Mouse (Mus musculus): Measurements from ENCODE around the gene Rab40c. TPM values are rescaled to one million over a fixed set of nuclear protein-coding genes. Genes with fewer than 3 reads are reported as not detected.

Rab40c gene
- total and polyA plus RNA-seq, 2 experiments from 2014 or later, result 10.4 to 22.5 TPM

DNA sequence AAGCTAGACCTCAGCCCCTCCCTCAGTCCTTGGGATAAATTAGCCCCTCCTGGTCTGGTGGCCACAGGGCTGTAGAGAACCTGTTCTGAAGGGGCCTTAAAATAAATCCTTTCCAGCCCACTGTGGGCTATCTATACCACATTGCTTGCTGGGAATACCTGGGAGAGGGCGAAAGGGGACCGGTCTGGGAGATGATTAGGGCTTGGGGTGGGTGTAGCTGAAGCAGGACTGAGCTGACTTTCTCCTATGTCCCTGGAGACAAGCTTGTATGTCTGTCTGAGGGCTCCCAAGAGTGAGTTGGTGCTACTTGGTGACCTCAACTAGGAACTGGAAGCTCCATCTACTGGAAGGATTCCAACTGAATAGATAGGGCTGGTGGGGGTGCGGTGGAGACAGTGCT, 42.5 kb downstream of the Rab40c start:
- Histone ChIP-seq H3K4me2 (ENCODE audit: low read depth, low read length) (no peak overlapping the region), H3K4me3 (ENCODE audit: low read depth, low read length) (no peak overlapping the region), H3K36me3 (replicated peaks; ENCODE audit: control insufficient read depth, insufficient read depth, low read length) (0 out of 2 replicates have a peak, but pooled peaks cover 3% of the 10 kb centered on the region), H3K27ac (ENCODE audit: low read depth) (no peak overlapping the region), H3K27me3 (ENCODE audit: control insufficient read depth, insufficient read depth, low read length) (no peaks in the 10 kb centered on the region), H3K9me3 (replicated peaks; ENCODE audit: control insufficient read depth, low read length) (no peaks in the 10 kb centered on the region), H3K9ac (replicated peaks; ENCODE audit: low read depth, low read length) (no peak overlapping the region), H3K4me1 (ENCODE audit: control insufficient read depth, insufficient read depth) (peaks cover 18% of the 10 kb centered on the region; the same call in 1 of the 2 replicates)
- DNase-seq (ENCODE audit: low spot score), result no peak
- WGBS, result 59% methylated on average over 3 of the region's 3 CpGs
- no peak for TF ChIP-seq EP300 (IDR thresholded peaks at IDR 0.05; ENCODE audit: low read depth)
- no peak for TF ChIP-seq CTCF (IDR thresholded peaks at IDR 0.05; ENCODE audit: low read depth)
- no peak for ATAC-seq (ENCODE audit: insufficient read depth, low read depth)

GRCm38 (mm10) chr17:25876347-25876915, 43.1 kb downstream of the Rab40c start:
- ATAC-seq (ENCODE audit: insufficient read depth, low read depth), result no peak
- TF ChIP-seq CTCF (IDR thresholded peaks at IDR 0.05; ENCODE audit: low read depth), result no peak
- TF ChIP-seq EP300 (IDR thresholded peaks at IDR 0.05; ENCODE audit: low read depth), result no peak
- no peak overlapping the region for H3K9ac ChIP-seq (replicated peaks; ENCODE audit: low read depth, low read length)

DNA sequence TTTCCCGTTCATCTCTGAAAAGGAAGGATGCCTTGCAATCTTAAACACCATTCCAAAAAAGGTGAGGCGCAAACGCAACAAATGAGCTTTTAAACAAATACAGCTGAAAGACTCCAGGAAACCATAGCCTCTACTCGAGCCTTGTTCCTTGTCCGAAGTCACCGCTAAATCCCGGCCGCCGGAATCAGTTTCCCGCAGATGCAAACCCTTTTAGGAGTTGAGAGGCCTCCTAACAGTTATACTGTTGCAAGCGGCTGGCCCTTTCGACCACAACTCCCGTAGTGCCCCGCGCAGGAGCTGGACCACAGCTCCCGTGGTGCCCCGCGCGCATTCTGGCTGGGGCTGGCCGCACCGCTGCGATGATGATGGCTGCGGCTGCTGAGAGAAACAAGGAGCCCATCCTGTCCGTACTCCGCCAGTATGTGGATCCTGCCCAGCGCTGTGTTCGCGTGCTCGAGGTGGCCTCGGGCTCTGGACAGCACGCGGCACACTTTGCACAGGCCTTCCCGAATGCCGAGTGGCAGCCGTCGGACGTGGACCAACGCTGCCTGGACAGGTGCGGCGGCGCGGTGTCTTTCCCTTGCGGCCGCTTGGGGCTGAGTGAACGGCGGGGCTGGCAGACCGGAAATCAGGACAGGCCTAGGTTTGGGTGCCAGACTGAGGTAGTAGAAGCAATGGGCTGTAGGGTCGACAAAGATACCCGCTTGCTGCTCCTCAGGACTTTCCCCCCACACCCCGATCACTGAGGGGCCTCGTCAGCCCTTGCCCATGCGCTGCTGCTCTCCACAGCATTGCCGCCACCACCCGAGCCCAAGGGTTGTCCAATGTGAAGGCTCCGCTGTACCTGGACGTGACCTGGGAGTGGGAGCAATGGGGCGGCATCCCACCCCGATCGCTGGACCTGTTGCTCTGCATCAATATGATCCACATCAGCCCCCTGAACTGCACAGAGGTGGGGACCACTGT, 44.1 kb downstream of the Rab40c start:
- peak; percentile 93 for ATAC-seq (ENCODE audit: insufficient read depth, low read depth)
- peak overlapping the region; percentile 66 for H3K9ac ChIP-seq (replicated peaks; ENCODE audit: low read depth, low read length)

More at GRCm38 (mm10) chr17:25876347-25876915, 43.1 kb downstream of the Rab40c start:
- H3K27me3 ChIP-seq (ENCODE audit: control insufficient read depth, insufficient read depth, low read length), result no peaks in the 10 kb centered on the region
- 0 out of 2 replicates have a peak, but pooled peaks cover under 1% of the 10 kb centered on the region for H3K36me3 ChIP-seq (replicated peaks; ENCODE audit: control insufficient read depth, insufficient read depth, low read length)
- H3K9me3 ChIP-seq (replicated peaks; ENCODE audit: control insufficient read depth, low read length), result no peaks in the 10 kb centered on the region
- peaks cover 18% of the 10 kb centered on the region; the same call in 1 of the 2 replicates for H3K4me1 ChIP-seq (ENCODE audit: control insufficient read depth, insufficient read depth)
- DNase-seq (ENCODE audit: low spot score), result no peak
- peak overlapping the region; percentile 80; the same call in 1 of the 2 replicates for H3K4me3 ChIP-seq (ENCODE audit: low read depth, low read length)
- WGBS, result 66% methylated on average over 10 of the region's 10 CpGs
- peak overlapping the region; percentile 90 for H3K4me2 ChIP-seq (ENCODE audit: low read depth, low read length)
- no peak overlapping the region for H3K27ac ChIP-seq (ENCODE audit: low read depth)

DNA sequence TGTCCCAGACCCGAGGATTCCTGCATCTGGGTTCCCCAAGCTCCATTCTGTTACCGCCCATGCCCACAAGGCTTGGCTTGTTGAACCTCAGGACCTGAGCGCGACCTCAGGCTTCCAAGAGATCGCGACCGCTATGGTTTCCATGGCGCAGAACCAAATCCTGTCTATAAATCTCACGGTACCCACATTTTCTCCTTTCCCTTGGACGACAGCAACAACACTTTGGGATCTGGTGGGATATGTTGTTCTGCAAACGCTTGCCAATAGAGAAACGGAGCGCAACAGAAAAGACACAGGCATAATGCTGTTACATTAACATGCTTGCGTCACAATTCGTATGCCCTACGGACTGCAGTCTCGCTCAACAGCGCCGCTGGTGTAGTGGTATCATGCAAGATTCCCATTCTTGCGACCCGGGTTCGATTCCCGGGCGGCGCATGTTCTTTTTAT, 44.8 kb downstream of the Rab40c start, which contains the start of gene Mettl26:
TSS of gene Mettl26 (plus strand) at position 354 of the 450 bp plus-strand sequence.
- Histone ChIP-seq H3K9ac (replicated peaks; ENCODE audit: low read depth, low read length) (peak within 1 kb of the TSS; percentile 66), H3K4me1 (ENCODE audit: control insufficient read depth, insufficient read depth) (peaks cover 18% of the 10 kb centered on the region; the same call in 1 of the 2 replicates), H3K27ac (ENCODE audit: low read depth) (peak within 1 kb of the TSS; percentile 94), H3K9me3 (replicated peaks; ENCODE audit: control insufficient read depth, low read length) (no peaks in the 10 kb centered on the region), H3K36me3 (replicated peaks; ENCODE audit: control insufficient read depth, insufficient read depth, low read length) (no peaks in the 10 kb centered on the region), H3K4me3 (ENCODE audit: low read depth, low read length) (peak within 1 kb of the TSS; percentile 80), H3K4me2 (ENCODE audit: low read depth, low read length) (peak within 1 kb of the TSS; percentile 90), H3K27me3 (ENCODE audit: control insufficient read depth, insufficient read depth, low read length) (no peaks in the 10 kb centered on the region)
- peak; percentile 76 for ATAC-seq (ENCODE audit: insufficient read depth, low read depth)
- WGBS, result under 1% methylated on average over 25 of the region's 25 CpGs
- peak; percentile 48 for DNase-seq (ENCODE audit: low spot score)
- TF ChIP-seq EP300 (IDR thresholded peaks at IDR 0.05; ENCODE audit: low read depth) (no peak), CTCF (IDR thresholded peaks at IDR 0.05; ENCODE audit: low read depth) (peak; percentile 2; the same call in 1 of the 2 replicates)

More for the DNA sequence above, 44.1 kb downstream of the Rab40c start:
- Histone ChIP-seq H3K4me3 (ENCODE audit: low read depth, low read length) (peak overlapping the region; percentile 80), H3K27me3 (ENCODE audit: control insufficient read depth, insufficient read depth, low read length) (no peaks in the 10 kb centered on the region), H3K36me3 (replicated peaks; ENCODE audit: control insufficient read depth, insufficient read depth, low read length) (no peaks in the 10 kb centered on the region), H3K9me3 (replicated peaks; ENCODE audit: control insufficient read depth, low read length) (no peaks in the 10 kb centered on the region), H3K27ac (ENCODE audit: low read depth) (peak overlapping the region; percentile 94), H3K4me1 (ENCODE audit: control insufficient read depth, insufficient read depth) (peaks cover 18% of the 10 kb centered on the region; the same call in 1 of the 2 replicates), H3K4me2 (ENCODE audit: low read depth, low read length) (peak overlapping the region; percentile 90)
- TF ChIP-seq CTCF (IDR thresholded peaks at IDR 0.05; ENCODE audit: low read depth) (no peak), EP300 (IDR thresholded peaks at IDR 0.05; ENCODE audit: low read depth) (no peak; the same call in 1 of the 2 replicates)
- WGBS, result under 1% methylated on average over 59 of the region's 59 CpGs
- DNase-seq (ENCODE audit: low spot score), result peak; percentile 87

DNA sequence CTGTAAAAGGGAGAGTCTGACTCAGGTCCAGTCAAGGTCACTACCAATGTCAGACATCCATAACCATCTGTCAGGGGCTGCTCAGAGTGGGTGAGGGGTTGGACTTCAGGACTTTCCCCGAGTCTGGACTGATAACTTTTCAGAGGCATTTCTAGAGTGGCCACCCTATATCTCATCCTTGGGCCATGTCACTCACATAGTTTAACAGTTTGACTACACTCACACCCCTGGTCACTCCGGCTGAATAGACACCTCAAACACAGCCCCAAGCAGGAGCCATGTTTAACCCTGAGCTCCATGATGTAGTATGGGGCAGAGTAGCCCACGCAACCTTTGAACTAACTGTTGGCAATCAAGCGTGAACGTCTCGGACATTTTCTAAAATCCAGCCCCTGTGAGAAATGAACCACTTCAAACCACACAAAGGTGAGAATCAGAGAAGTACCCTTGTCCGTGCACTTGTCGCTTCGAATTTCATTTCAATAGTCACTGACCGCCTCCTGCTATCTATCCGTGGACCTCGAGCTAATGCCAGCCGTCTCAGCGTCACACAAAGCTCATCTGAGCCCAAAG, 45.3 kb downstream of the Rab40c start:
- WGBS, result 10% methylated on average over 14 of the region's 14 CpGs
- no peak; the same call in 1 of the 2 replicates for ATAC-seq (ENCODE audit: insufficient read depth, low read depth)
- H3K4me3 ChIP-seq (ENCODE audit: low read depth, low read length), result peak overlapping the region; percentile 80
- peak overlapping the region; percentile 66 for H3K9ac ChIP-seq (replicated peaks; ENCODE audit: low read depth, low read length)
- DNase-seq (ENCODE audit: low spot score), result no peak
- peak overlapping the region; percentile 90 for H3K4me2 ChIP-seq (ENCODE audit: low read depth, low read length)
- no peaks in the 10 kb centered on the region for H3K27me3 ChIP-seq (ENCODE audit: control insufficient read depth, insufficient read depth, low read length)
- peak overlapping the region; percentile 94 for H3K27ac ChIP-seq (ENCODE audit: low read depth)
- H3K9me3 ChIP-seq (replicated peaks; ENCODE audit: control insufficient read depth, low read length), result no peaks in the 10 kb centered on the region
- no peaks in the 10 kb centered on the region for H3K36me3 ChIP-seq (replicated peaks; ENCODE audit: control insufficient read depth, insufficient read depth, low read length)
- TF ChIP-seq CTCF (IDR thresholded peaks at IDR 0.05; ENCODE audit: low read depth) (no peak), EP300 (IDR thresholded peaks at IDR 0.05; ENCODE audit: low read depth) (no peak)
- peaks cover 18% of the 10 kb centered on the region; the same call in 1 of the 2 replicates for H3K4me1 ChIP-seq (ENCODE audit: control insufficient read depth, insufficient read depth)

All from heart, postnatal 0 days (tissue).